Comparison of ENCODE assay signal across 24 mouse cellular contexts in genomic region chr9:73671656-73672212, GRCm38 (mm10).
DNase-seq lines count a peak whose midpoint lies in the region; ATAC-seq and TF ChIP-seq lines count a peak whose summit lies in the region.
"Had no signal": no experiment of that assay in that cellular context is flagged by ENCODE, and none has a peak within 500 bp of the region (broad histone marks: within the 10 kb centered on the region; RNA-seq: fewer than 3 reads in every experiment).

No protein-coding gene starts in this region.

- H3K27ac ChIP-seq in midbrain, postnatal 0 days (ENCODE audit: low read depth, low read length), result no peak overlapping the region
- H3K27ac ChIP-seq: forebrain, embryonic 13.5 days; hindbrain, postnatal 0 days; liver, embryonic 14.5 days; lung, embryonic 15.5 days; midbrain, embryonic 15.5 days had no signal

- no peaks in the 10 kb centered on the region for H3K27me3 ChIP-seq in midbrain, postnatal 0 days (ENCODE audit: insufficient read depth, low read length)
- H3K27me3 ChIP-seq: forebrain, embryonic 13.5 days; heart, embryonic 12.5 days; lung, embryonic 15.5 days; midbrain, embryonic 15.5 days; Patski had no signal

- H3K4me3 ChIP-seq in midbrain, postnatal 0 days (ENCODE audit: low read depth, low read length), result no peak overlapping the region
- H3K4me3 ChIP-seq: forebrain, embryonic 13.5 days; heart, embryonic 12.5 days; lung, embryonic 15.5 days; midbrain, embryonic 15.5 days; myocyte had no signal

- H3K36me3 ChIP-seq in midbrain, postnatal 0 days (ENCODE audit: insufficient read depth, low read length), result no peaks in the 10 kb centered on the region
- H3K36me3 ChIP-seq: heart, embryonic 12.5 days; lung, embryonic 15.5 days; midbrain, embryonic 15.5 days had no signal

- H3K4me2 ChIP-seq in midbrain, postnatal 0 days (ENCODE audit: low read depth, low read length, poor library complexity, severe bottlenecking), result no peak overlapping the region
- H3K4me2 ChIP-seq: forebrain, embryonic 13.5 days; heart, embryonic 12.5 days; lung, embryonic 15.5 days; midbrain, embryonic 15.5 days had no signal

- H3K4me1 ChIP-seq in midbrain, postnatal 0 days (ENCODE audit: insufficient read depth, low read length), result no peaks in the 10 kb centered on the region
- H3K4me1 ChIP-seq: forebrain, embryonic 13.5 days; heart, embryonic 12.5 days; lung, embryonic 15.5 days; midbrain, embryonic 15.5 days had no signal

- no peaks in the 10 kb centered on the region for H3K9me3 ChIP-seq in midbrain, postnatal 0 days (ENCODE audit: low read length)
- H3K9me3 ChIP-seq: forebrain, embryonic 13.5 days; heart, embryonic 12.5 days; lung, embryonic 15.5 days; midbrain, embryonic 15.5 days had no signal

- H3K9ac ChIP-seq in midbrain, postnatal 0 days (replicated peaks; ENCODE audit: low read length, poor library complexity, severe bottlenecking), result no peak overlapping the region
- H3K9ac ChIP-seq: forebrain, embryonic 13.5 days; heart, embryonic 12.5 days; liver, embryonic 14.5 days; lung, embryonic 15.5 days; midbrain, embryonic 15.5 days had no signal

- peak; percentile 81 for DNase-seq in heart, adult 11 months
- no peak for DNase-seq in heart, postnatal 10 days
- DNase-seq in adrenal gland, postnatal 10 days, result peak; percentile 13
- DNase-seq in embryo, embryonic 11 days, result peak; percentile 46
- peak; percentile 5 to 34 for DNase-seq in kidney, postnatal 25 days
- no peak for DNase-seq in midbrain, postnatal 0 days (ENCODE audit: low spot score)
- DNase-seq in thymus, postnatal 4 days, result no peak
- DNase-seq in MN1 (ENCODE audit: low spot score), result no peak
- DNase-seq: cerebellum, adult 11-12 months; cerebellum, postnatal 10 days; gastrocnemius, postnatal 14 days; heart, adult 18-20 months; heart, postnatal 14 days; lung, postnatal 36 days; thymus, adult 18-20 months had no signal

- 70% methylated on average over 6 of the region's 6 CpGs for WGBS in midbrain, postnatal 0 days

- TF ChIP-seq CTCF in midbrain, postnatal 0 days (IDR thresholded peaks at IDR 0.05), result no peak

- intact Hi-C loops in heart, postnatal 10 days (cut with DNase I), result no loop called here

- no peak for ATAC-seq in midbrain, postnatal 0 days (ENCODE audit: low FRiP score)
- ATAC-seq: forebrain, embryonic 13.5 days; hindbrain, postnatal 0 days; intestine, embryonic 16.5 days; midbrain, embryonic 15.5 days; Patski had no signal

Comparison
In these comparisons a context has a peak if more than half of its experiments do, and no peak if none do; other contexts are left out.
1. DNase-seq: peak in heart, adult 11 months (single experiment), adrenal gland, postnatal 10 days (single experiment), embryo, embryonic 11 days (single experiment) and kidney, postnatal 25 days (2 of 2); none in heart, postnatal 10 days (0 of 2), midbrain, postnatal 0 days (single experiment), thymus, postnatal 4 days (single experiment) and MN1 (single experiment).